19 mouse cellular contexts compared by ENCODE assay signal in the genomic region with DNA sequence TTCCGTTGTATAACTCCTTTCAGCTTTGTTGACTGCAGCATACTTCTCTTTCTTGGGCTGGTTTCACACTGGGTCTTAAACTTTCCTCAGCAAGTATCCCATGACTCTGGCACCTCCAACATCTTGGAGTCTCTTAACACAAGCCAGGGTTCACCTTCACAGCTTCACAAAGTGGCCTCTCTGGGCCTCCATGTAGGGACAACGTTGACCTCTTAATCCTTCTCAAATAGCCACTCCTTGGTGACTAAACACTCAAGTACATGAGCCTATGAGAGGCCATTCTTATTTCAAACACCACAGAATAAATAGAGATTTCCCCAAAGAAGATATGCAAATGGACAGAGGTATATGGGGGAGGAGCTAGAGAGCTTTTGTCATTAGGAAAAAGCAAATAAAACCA. TPM values are rescaled to one million over a fixed set of nuclear protein-coding genes. Genes with fewer than 3 reads are reported as not detected.
DNase-seq lines count a peak whose midpoint lies in the region; ATAC-seq and TF ChIP-seq lines count a peak whose summit lies in the region.
"Had no signal": no experiment of that assay in that cellular context is flagged by ENCODE, and none has a peak within 500 bp of the region (broad histone marks: within the 10 kb centered on the region; RNA-seq: fewer than 3 reads in every experiment).

No protein-coding gene starts in this region.

- TF ChIP-seq CTCF in lung, postnatal 0 days (IDR thresholded peaks at IDR 0.05) = no peak
- no peak for TF ChIP-seq CTCF in lung, adult 2 months (IDR thresholded peaks at IDR 0.05; ENCODE audit: insufficient read depth, low read length)

- H3K27ac ChIP-seq in lung, postnatal 0 days (ENCODE audit: low read length) = no peak overlapping the region
- no peak overlapping the region for H3K27ac ChIP-seq in stomach, embryonic 15.5 days
- H3K27ac ChIP-seq in hindbrain, embryonic 11.5 days (ENCODE audit: low read depth, low read length) = no peak overlapping the region
- H3K27ac ChIP-seq: embryonic facial prominence, embryonic 10.5 days; embryonic facial prominence, embryonic 12.5 days; forebrain, embryonic 13.5 days; forebrain, embryonic 15.5 days had no signal

- ATAC-seq in lung, postnatal 0 days = 0 out of 2 replicates have a peak, but pooled peaks have one; percentile 33
- peak; percentile 58; the same call in 1 of the 2 replicates for ATAC-seq in stomach, embryonic 15.5 days (ENCODE audit: insufficient read depth, low FRiP score, low read depth)
- no peak for ATAC-seq in hindbrain, embryonic 11.5 days (ENCODE audit: low FRiP score)
- ATAC-seq: forebrain, embryonic 13.5 days; forebrain, embryonic 15.5 days had no signal

- H3K27me3 ChIP-seq in lung, postnatal 0 days (replicated peaks; ENCODE audit: insufficient read depth, low read length) = no peaks in the 10 kb centered on the region
- H3K27me3 ChIP-seq in stomach, embryonic 15.5 days (replicated peaks) = no peaks in the 10 kb centered on the region
- H3K27me3 ChIP-seq in hindbrain, embryonic 11.5 days (ENCODE audit: control insufficient read depth, insufficient read depth, low read length) = no peaks in the 10 kb centered on the region
- H3K27me3 ChIP-seq: embryonic facial prominence, embryonic 12.5 days; forebrain, embryonic 13.5 days; forebrain, embryonic 15.5 days had no signal

- WGBS in lung, postnatal 0 days = 65% methylated on average over 2 of the region's 2 CpGs
- WGBS in lung, adult 2 months = 66% methylated on average over 2 of the region's 2 CpGs
- WGBS in stomach, embryonic 15.5 days = 62% methylated on average over 2 of the region's 2 CpGs
- WGBS in hindbrain, embryonic 11.5 days = 83% methylated on average over 2 of the region's 2 CpGs

- no peak for TF ChIP-seq EP300 in lung, postnatal 0 days (IDR thresholded peaks at IDR 0.05)

- no peak overlapping the region for H3K9ac ChIP-seq in lung, postnatal 0 days (replicated peaks; ENCODE audit: low read depth)
- H3K9ac ChIP-seq in stomach, embryonic 15.5 days = no peak overlapping the region
- no peak overlapping the region for H3K9ac ChIP-seq in hindbrain, embryonic 11.5 days (ENCODE audit: low read depth, low read length)
- H3K9ac ChIP-seq: embryonic facial prominence, embryonic 12.5 days; forebrain, embryonic 13.5 days; forebrain, embryonic 15.5 days had no signal

- no peak overlapping the region for H3K4me2 ChIP-seq in lung, postnatal 0 days (replicated peaks; ENCODE audit: low read depth, low read length)
- no peak overlapping the region for H3K4me2 ChIP-seq in stomach, embryonic 15.5 days
- no peak overlapping the region for H3K4me2 ChIP-seq in hindbrain, embryonic 11.5 days (replicated peaks; ENCODE audit: low read depth, low read length)
- H3K4me2 ChIP-seq: embryonic facial prominence, embryonic 12.5 days; forebrain, embryonic 13.5 days; forebrain, embryonic 15.5 days had no signal

- no peaks in the 10 kb centered on the region for H3K4me1 ChIP-seq in lung, postnatal 0 days (ENCODE audit: insufficient read depth, low read depth, low read length)
- H3K4me1 ChIP-seq in lung, adult 2 months (ENCODE audit: control insufficient read depth, insufficient read depth, low read length) = no peaks in the 10 kb centered on the region
- no peaks in the 10 kb centered on the region for H3K4me1 ChIP-seq in stomach, embryonic 15.5 days
- no peaks in the 10 kb centered on the region for H3K4me1 ChIP-seq in hindbrain, embryonic 11.5 days (replicated peaks; ENCODE audit: control insufficient read depth, insufficient read depth, low read length)
- H3K4me1 ChIP-seq: embryonic facial prominence, embryonic 10.5 days; embryonic facial prominence, embryonic 12.5 days; forebrain, embryonic 13.5 days; forebrain, embryonic 15.5 days had no signal

- no peak for TF ChIP-seq POLR2A in lung, adult 2 months (IDR thresholded peaks at IDR 0.05; ENCODE audit: borderline replicate concordance, extremely low read depth, low read depth, low read length)

- no peaks in the 10 kb centered on the region for H3K36me3 ChIP-seq in lung, postnatal 0 days (ENCODE audit: insufficient read depth, low read length)
- no peaks in the 10 kb centered on the region for H3K36me3 ChIP-seq in stomach, embryonic 15.5 days
- no peaks in the 10 kb centered on the region for H3K36me3 ChIP-seq in hindbrain, embryonic 11.5 days (ENCODE audit: control insufficient read depth, insufficient read depth, low read length)
- H3K36me3 ChIP-seq: embryonic facial prominence, embryonic 10.5 days; embryonic facial prominence, embryonic 12.5 days; forebrain, embryonic 15.5 days had no signal

- H3K9me3 ChIP-seq in lung, postnatal 0 days (ENCODE audit: low read length) = no peaks in the 10 kb centered on the region
- H3K9me3 ChIP-seq in stomach, embryonic 15.5 days = no peaks in the 10 kb centered on the region
- no peaks in the 10 kb centered on the region for H3K9me3 ChIP-seq in hindbrain, embryonic 11.5 days (ENCODE audit: control insufficient read depth, low read length)
- H3K9me3 ChIP-seq: embryonic facial prominence, embryonic 10.5 days; embryonic facial prominence, embryonic 12.5 days; forebrain, embryonic 13.5 days; forebrain, embryonic 15.5 days had no signal

- no peak for DNase-seq in lung, postnatal 0 days (ENCODE audit: low spot score)
- DNase-seq in lung, postnatal 10 days = no peak
- DNase-seq in lung, postnatal 36 days = peak; percentile 53
- DNase-seq in lung, adult 2 months = no peak
- no peak for DNase-seq in cerebellum, adult 11 months
- DNase-seq in hindbrain, embryonic 11.5 days (ENCODE audit: low spot score) = no peak
- DNase-seq: adrenal gland, adult 2 months; adrenal gland, postnatal 10 days; adrenal gland, postnatal 25 days; cerebellum, adult 11-12 months; cerebellum, adult 2 months; cerebellum, adult 9-10 months; cerebellum, postnatal 10 days; cerebellum, postnatal 25 days had no signal

- no peak overlapping the region for H3K4me3 ChIP-seq in lung, postnatal 0 days (ENCODE audit: low read depth, low read length)
- H3K4me3 ChIP-seq in lung, adult 2 months (replicated peaks; ENCODE audit: extremely low read depth, low read depth, low read length) = no peak overlapping the region
- H3K4me3 ChIP-seq in stomach, embryonic 15.5 days (replicated peaks) = no peak overlapping the region
- H3K4me3 ChIP-seq in hindbrain, embryonic 11.5 days (ENCODE audit: low read depth, low read length) = no peak overlapping the region
- H3K4me3 ChIP-seq: embryonic facial prominence, embryonic 10.5 days; embryonic facial prominence, embryonic 12.5 days; forebrain, embryonic 13.5 days; forebrain, embryonic 15.5 days had no signal

RNA-seq across cellular contexts. Expression of a gene that starts 37.4 kb away (rescaled TPM):
- 50.9 and 57.7 TPM in 2 replicates for polyA plus RNA-seq in lung, postnatal 0 days (2015; fragmentation: Nextera tagmentation; extraction: Ambion mirVana)
- 21.1 and 24.2 TPM in 2 replicates for polyA plus RNA-seq in lung, adult 2 months (2012; rRNA removed)
- 43.4 TPM in 2 replicates for polyA plus RNA-seq in stomach, embryonic 15.5 days (2015; fragmentation: Nextera tagmentation; extraction: Ambion mirVana)
- polyA plus RNA-seq in hindbrain, embryonic 11.5 days (2014; fragmentation: Nextera tagmentation; extraction: Ambion mirVana) = 4.0 and 6.0 TPM in 2 replicates
